Mouse (Mus musculus) embryonic fibroblast, embryonic 13.5 days (primary cell): ENCODE measurements around the gene Ube2e2.

Experiments
- CTCF ChIP-seq: IDR thresholded peaks from 2 replicates; pipeline ENCODE4 v1.5.1; 2011; ENCODE audit warnings: mild to moderate bottlenecking, control low read depth, low read length, moderate library complexity, borderline replicate concordance; ENCODE audit not compliant: insufficient read depth
- POLR2A ChIP-seq: IDR thresholded peaks from 2 replicates; pipeline ENCODE4 v1.6.1; 2011; ENCODE audit warnings: low read depth, mild to moderate bottlenecking, control low read depth, low read length, moderate library complexity

DNA sequence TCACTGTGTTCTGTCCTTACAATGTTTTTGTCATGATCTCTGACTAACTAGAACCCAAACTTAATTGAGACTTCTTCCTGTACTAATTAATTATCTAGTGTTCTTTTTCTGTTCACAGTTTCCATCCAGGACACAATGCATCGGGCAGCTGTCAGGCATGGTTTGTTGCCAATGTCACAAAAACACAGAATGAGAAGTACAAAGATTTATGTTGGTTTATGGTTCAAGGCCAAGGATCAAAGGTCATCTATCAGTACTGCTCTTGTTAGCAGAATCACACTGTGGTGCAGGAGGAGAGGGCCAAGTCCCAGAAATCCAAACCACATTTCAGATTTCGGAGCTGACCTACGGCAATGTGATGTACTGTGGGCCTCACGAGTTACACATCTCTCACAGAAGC is 252.4 kb downstream of the Ube2e2 start:
- TF ChIP-seq CTCF, result no peak
- no peak for TF ChIP-seq POLR2A
